Mouse (Mus musculus): ENCODE measurements around the gene Pcgf1.

Pcgf1 gene

DNA sequence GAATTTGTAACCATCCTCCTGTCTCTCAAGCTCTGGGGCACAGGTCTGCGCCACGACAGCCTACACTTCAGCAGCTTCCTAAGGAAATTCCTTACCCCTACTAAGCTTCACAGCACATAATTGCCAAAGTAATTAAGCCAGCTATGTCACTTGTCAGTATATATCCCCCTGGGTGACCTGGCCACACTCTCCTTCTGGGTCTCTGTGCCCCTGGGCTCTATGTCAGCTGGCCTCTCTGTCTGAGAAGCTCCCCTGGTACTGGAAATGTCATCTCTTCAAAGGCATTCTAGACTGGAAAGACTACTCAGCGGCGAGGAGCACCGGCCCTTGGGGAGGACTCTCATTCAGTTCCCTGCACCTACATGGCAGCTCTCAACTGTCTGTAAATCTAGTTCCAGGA is 45.3 kb downstream of the Pcgf1 start:
- no peak for DNase-seq (ENCODE audit: low spot score)

- DNase-seq (ENCODE audit: low spot score) = peak; percentile 89
Measured at GRCm38 (mm10) chr6:83124851-83125312, 47.2 kb downstream of the Pcgf1 start.

DNA sequence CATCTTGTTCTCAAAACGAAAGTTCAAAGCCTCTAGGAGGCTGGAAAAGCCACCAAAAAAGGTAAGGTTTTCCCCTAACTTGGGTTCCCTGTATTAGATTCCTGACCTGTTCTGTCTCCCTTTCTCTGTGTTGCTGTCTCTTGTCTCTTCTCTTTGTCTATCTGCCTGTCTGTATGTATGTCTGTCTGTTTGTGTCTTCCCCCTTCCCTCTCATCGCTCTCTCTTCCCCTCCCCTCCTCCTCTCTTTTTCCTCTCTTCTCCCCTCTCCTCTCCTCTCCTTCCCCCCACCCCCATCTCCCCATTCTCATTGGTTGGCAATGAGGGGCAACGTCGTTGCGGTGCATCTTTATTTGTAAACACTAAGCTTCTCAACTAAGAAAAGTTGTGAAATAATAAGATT is 47.7 kb downstream of the Pcgf1 start, which contains the start of gene Ino80b:
Gene Ino80b (minus strand): TSS at position 101 of the 400 bp plus-strand sequence.
- no peak for DNase-seq (ENCODE audit: low spot score)

DNA sequence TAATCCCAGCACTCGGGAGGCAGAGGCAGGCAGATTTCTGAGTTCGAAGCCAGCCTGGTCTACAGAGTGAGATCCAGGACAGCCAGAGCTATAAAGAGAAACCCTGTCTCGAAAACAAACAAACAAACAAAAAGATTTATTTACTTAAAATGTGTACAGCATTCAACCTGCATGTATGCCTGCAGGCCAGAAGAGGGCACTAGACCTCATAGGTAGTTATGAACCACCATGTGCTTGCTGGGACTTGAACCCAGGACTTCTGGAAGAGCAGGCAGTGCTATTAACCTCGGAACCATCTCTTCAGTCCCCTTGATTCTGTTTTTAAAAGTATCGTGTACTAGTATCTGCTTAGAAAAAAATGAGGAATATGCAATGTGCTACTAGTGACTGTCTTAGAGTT is 49.8 kb downstream of the Pcgf1 start:
- no peak for DNase-seq (ENCODE audit: low spot score)

All from ovary, postnatal 36 days (tissue).